Mouse (Mus musculus) ES-Bruce4 (cell line): ENCODE measurements around the gene Akr1a1. TPM values are rescaled to one million over a fixed set of nuclear protein-coding genes. Genes with fewer than 3 reads are reported as not detected.
A peak's percentile ranks its signal among the peaks of the same experiment; 100 is the strongest.

ENCODE experiments used
- H3K27ac ChIP-seq: 2 replicates; pipeline ENCODE4 v1.5.1; 2012; ENCODE audit warnings: low read length, inconsistent platforms; ENCODE audit not compliant: insufficient read depth
- H3K27me3 ChIP-seq: 2 replicates; pipeline ENCODE4 v1.6.1; 2012; ENCODE audit warnings: mild to moderate bottlenecking, low read length, inconsistent platforms; ENCODE audit not compliant: control insufficient read depth, poor library complexity, insufficient read depth, severe bottlenecking
- H3K36me3 ChIP-seq: 2 replicates; pipeline ENCODE4 v1.6.1; 2012; ENCODE audit warnings: inconsistent platforms, mild to moderate bottlenecking, low read length, moderate library complexity; ENCODE audit not compliant: control insufficient read depth, poor library complexity, insufficient read depth, severe bottlenecking
- H3K4me1 ChIP-seq: one replicate; pipeline ENCODE4 v1.8.1; 2011; ENCODE audit warnings: low read length; ENCODE audit not compliant: control insufficient read depth, insufficient read depth
- H3K4me3 ChIP-seq: 2 replicates; pipeline ENCODE4 v1.5.1; 2011; ENCODE audit warnings: low read depth, mild to moderate bottlenecking, low read length
- H3K9ac ChIP-seq: 2 replicates; pipeline ENCODE4 v1.6.1; 2012; ENCODE audit warnings: low read depth, mild to moderate bottlenecking, inconsistent platforms; ENCODE audit not compliant: poor library complexity, severe bottlenecking
- H3K9me3 ChIP-seq: replicated peaks from 2 replicates; pipeline ENCODE4 v1.6.1; 2012; ENCODE audit warnings: mild to moderate bottlenecking, low read length, inconsistent platforms; ENCODE audit not compliant: control insufficient read depth, poor library complexity, insufficient read depth, severe bottlenecking
- CTCF ChIP-seq: IDR thresholded peaks from one replicate; pipeline ENCODE4 v1.8.1; 2011; ENCODE audit warnings: low read depth, low read length
- EP300 ChIP-seq: IDR thresholded peaks from 2 replicates; pipeline ENCODE4 v1.6.1; 2011; ENCODE audit warnings: low read depth, low read length; ENCODE audit not compliant: insufficient read depth
- POLR2A ChIP-seq: IDR thresholded peaks from one replicate; pipeline ENCODE4 v1.8.1; 2011; ENCODE audit warnings: low read length; ENCODE audit not compliant: insufficient read depth
- polyA plus RNA-seq: library from polyadenylated mRNA; stranded (reverse); fragments of >200 nt; gene quantifications from 2 replicates; pipeline ENCODE4 v1.2.4, GENCODE M21; 2011; ENCODE audit warnings: low read depth; ENCODE audit not compliant: missing spikeins, insufficient read depth, insufficient read length

The Akr1a1 gene
- polyA plus RNA-seq, 1 experiment: 280 TPM

DNA sequence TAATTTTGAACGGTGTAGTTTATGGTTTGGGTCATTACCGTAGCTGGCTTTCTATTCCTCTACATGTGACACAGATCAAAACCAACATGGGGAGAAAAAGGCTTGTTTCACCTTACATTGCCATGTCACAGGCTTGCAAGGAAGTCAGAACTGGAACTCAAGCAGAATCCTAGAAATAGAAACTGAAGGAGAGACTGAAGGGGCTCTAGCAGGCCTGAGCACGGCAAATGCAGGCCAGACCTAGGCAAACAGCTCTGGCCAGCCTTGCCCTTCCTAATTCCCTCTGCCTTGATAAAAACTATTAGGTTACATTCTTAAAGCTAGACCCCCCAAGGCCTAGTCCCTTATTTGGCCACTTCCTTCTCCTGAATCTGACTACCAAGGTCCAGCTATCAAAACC, 4.2 kb upstream of the Akr1a1 start:
- H3K27me3 ChIP-seq: no peaks in the 10 kb centered on the region
- peak overlapping the region; percentile 85 for H3K27ac ChIP-seq
- peaks cover 2% of the 10 kb centered on the region for H3K4me1 ChIP-seq
- H3K36me3 ChIP-seq: no peaks in the 10 kb centered on the region
- no peak for TF ChIP-seq EP300
- TF ChIP-seq POLR2A: no peak
- TF ChIP-seq CTCF: no peak
- no peaks in the 10 kb centered on the region for H3K9me3 ChIP-seq
- peak overlapping the region; percentile 29; the same call in 1 of the 2 replicates for H3K9ac ChIP-seq
- H3K4me3 ChIP-seq: no peak overlapping the region

DNA sequence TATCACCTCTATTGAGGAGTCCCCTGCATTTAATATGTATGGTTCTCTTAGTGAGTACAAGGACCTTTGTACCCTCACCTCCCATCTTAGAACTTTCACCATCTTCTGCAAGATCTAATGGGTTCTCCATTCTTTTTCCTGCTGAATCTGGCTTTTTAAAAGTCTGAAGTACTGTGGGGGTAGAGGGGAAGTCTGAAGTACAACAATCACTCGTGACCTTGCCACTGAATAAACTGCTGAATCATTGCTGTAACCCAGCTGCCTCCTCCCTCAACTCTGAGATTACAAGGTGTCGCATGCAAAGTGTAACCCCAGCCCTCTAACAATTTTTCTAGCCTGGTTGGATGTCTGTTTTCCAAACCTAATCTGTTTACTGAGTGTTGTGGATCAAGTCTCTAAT, 3.6 kb upstream of the Akr1a1 start:
- Histone ChIP-seq H3K36me3 (no peaks in the 10 kb centered on the region), H3K27me3 (no peaks in the 10 kb centered on the region), H3K4me3 (no peak overlapping the region), H3K9me3 (no peaks in the 10 kb centered on the region), H3K4me1 (peaks cover 2% of the 10 kb centered on the region), H3K9ac (no peak overlapping the region; the same call in 1 of the 2 replicates), H3K27ac (peak overlapping the region; percentile 32; the same call in 1 of the 2 replicates)
- no peak for TF ChIP-seq POLR2A
- no peak for TF ChIP-seq CTCF
- no peak for TF ChIP-seq EP300

DNA sequence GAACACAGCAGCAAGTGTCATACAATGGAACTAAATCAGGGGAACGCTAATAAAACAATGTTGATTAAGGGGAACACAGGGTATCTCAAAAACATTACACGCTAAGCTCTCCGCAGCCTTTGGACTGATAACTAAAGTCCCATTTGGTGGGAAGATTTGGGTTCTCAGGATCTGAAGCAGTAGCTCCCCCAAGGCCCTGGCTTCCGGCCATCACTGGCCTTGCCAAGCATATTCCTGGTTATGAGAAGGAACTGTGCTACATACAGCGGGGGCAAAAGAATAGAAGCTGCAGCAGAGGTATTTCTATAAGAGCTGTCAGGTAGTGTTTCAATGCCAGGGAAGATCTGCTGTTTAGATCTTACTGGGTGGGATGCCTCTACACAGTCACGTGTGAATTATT, 1.7 kb upstream of the Akr1a1 start:
- Histone ChIP-seq H3K4me1 (peaks cover 2% of the 10 kb centered on the region), H3K36me3 (peaks cover 10% of the 10 kb centered on the region), H3K4me3 (no peak overlapping the region), H3K27me3 (no peaks in the 10 kb centered on the region), H3K9ac (no peak overlapping the region), H3K9me3 (no peaks in the 10 kb centered on the region), H3K27ac (no peak overlapping the region)
- TF ChIP-seq POLR2A: no peak
- TF ChIP-seq EP300: no peak
- TF ChIP-seq CTCF: no peak

DNA sequence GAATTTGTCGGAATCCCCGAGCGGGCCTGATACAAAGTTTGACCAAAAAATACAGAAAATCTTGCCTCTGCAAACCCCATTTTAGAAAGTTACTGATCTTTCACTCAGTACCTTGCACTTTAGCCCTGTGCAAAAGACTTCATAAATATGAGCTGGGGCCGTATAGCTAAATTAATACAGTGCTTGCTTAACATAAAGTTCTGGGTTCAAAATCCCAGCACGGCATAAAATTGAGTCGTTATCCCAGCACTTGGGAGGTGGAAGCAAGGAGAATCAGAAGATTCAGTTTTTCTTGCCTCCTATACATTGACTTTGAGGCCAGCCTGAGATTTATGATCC, 286 bp upstream of the Akr1a1 start:
- Histone ChIP-seq H3K4me1 (peaks cover 2% of the 10 kb centered on the region), H3K27ac (peak overlapping the region; percentile 24; the same call in 1 of the 2 replicates), H3K4me3 (peak overlapping the region; percentile 99), H3K9ac (peak overlapping the region; percentile 86), H3K36me3 (peaks cover 23% of the 10 kb centered on the region), H3K9me3 (no peaks in the 10 kb centered on the region), H3K27me3 (no peaks in the 10 kb centered on the region)
- TF ChIP-seq EP300 (no peak), CTCF (no peak), POLR2A (no peak)

DNA sequence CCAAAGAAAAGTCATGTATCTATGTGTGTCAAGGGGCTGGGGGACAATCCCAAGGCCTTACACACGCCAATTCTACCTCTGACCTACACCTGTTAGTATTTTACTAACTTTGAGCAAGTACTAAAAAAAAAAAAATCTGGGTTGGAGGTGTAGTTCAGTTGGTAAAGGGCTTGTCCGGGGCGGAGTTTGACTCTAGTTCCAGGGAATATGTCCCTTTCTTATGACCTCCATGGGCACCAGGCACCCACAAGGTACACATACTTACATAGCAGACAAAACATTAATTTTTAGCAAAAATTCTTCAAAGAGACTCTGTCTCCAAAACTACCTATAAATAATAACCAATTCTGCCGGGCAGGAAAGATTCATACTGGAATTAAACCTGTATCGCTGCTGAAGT, 1.1 kb downstream of the Akr1a1 start:
- Histone ChIP-seq H3K4me3 (peak overlapping the region; percentile 99), H3K36me3 (peaks cover 26% of the 10 kb centered on the region), H3K27me3 (no peaks in the 10 kb centered on the region), H3K4me1 (no peaks in the 10 kb centered on the region), H3K27ac (no peak overlapping the region), H3K9ac (peak overlapping the region; percentile 86), H3K9me3 (no peaks in the 10 kb centered on the region)
- TF ChIP-seq POLR2A (no peak), EP300 (no peak), CTCF (no peak)

DNA sequence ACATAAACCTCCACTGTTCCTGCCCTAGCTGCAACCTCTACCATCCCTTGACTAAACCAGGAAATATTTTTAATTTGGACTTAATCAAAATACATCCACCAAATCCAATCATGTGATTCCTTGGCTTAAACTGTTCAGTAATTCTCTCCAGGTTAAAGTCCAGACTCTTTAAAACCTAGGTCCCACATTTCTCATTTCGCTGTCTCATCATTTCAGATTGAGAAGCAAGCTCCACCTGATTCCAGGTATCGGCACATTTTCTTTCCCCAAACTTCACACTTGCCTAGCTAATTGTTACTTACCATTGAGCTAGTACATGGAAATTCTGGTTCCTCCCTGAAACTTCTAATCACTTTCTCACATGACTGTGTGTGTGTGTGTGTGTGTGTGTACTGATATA, 2.1 kb downstream of the Akr1a1 start:
- no peak for TF ChIP-seq CTCF
- no peak for TF ChIP-seq EP300
- H3K9ac ChIP-seq: peak overlapping the region; percentile 86
- no peaks in the 10 kb centered on the region for H3K9me3 ChIP-seq
- no peaks in the 10 kb centered on the region for H3K4me1 ChIP-seq
- H3K36me3 ChIP-seq: peaks cover 30% of the 10 kb centered on the region
- H3K4me3 ChIP-seq: no peak overlapping the region
- H3K27ac ChIP-seq: no peak overlapping the region
- no peaks in the 10 kb centered on the region for H3K27me3 ChIP-seq
